Mouse (Mus musculus): ENCODE data around the gene Pfn5.
"Not testable (repeated sequence)": the region's sequence is repeated elsewhere in the genome, so short reads cannot be mapped to it uniquely, and the experiment has no call there.

The Pfn5 gene

DNA sequence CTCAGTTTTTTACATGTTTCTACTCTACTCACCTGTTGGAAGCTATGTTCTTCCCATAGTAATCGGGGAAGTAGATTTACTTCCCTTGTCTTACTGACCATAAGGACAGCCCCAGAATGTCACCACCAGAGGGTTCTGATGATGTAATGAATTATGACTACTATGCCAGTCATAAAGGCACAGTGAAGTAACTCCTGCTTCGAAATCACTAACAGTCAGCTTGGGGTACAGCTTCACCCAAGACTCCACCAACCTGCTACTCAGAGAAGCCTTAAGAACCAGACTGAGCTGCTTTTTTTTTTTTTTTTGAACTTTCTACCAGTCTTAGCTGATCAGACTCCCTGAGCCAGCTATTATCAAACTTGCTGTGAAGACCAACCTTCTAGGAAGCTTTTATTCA lies at the start of gene Pfn5, which contains the start of gene Asb12:
Pfn5 (plus strand) TSS at position 218 of the 400 bp plus-strand sequence.
Asb12 (minus strand) TSS at position 101 of the 400 bp plus-strand sequence.
- in situ Hi-C loops (cut with MseI, MboI): no loop called here

DNA sequence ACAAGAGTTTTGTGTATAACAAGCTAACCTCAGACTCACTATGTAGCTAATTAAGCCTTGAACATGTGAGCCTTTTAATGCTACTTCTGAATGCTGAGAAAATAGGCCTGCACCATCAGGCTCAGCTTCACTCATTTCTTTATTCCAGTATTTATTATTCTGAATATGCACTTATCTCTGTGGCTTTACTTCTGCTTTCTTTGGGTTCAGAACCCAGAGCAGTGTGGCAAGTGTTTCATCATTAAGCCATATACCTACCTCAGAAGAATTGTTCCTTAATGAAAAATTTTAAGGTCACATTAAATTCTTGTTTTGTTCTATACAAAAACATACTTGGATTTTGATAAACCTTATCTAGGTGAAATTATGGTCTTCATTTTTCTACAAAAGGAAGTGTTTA lies 34.0 kb upstream of the Pfn5 start:
- in situ Hi-C loops (cut with MseI, MboI): no loop called here

DNA sequence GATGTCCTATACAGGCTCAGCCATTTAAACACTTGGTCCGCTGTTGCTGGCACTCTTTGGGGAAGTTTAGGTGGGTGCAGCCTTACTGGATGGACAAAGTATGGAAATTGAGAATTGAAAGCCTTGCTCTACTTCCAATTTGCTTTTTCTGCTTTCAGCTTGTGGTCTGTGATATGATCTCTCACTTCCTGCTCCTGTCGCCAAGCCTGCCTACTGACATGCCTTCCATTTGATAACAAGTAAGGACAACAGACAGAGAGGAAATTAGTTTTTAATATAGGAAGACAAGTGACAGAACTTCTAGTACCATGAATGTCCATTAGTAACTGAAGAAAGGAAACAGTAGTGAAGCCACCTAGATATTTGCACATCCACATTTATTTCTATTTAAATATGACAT lies 32.7 kb upstream of the Pfn5 start:
- in situ Hi-C loops (cut with MseI, MboI): no loop called here

DNA sequence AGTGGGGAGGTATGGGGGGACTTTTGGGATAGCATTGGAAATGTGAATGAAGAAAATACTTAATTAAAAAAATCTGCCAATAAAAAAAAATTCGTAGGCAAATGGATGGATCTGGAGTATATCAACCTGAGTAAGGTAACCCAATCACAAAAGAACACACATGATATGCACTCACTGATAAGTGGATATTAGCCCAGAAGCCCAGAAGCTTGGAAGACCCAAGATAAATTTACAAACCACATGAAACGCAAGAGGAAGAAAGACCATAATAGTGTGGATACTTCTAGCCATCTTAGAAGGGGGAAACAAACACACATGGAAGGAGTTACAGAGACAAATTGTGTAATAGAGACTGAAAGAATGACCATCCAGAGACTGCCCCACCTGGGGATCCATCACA lies 22.4 kb upstream of the Pfn5 start:
- in situ Hi-C loops (cut with MseI, MboI): not testable (repeated sequence)

DNA sequence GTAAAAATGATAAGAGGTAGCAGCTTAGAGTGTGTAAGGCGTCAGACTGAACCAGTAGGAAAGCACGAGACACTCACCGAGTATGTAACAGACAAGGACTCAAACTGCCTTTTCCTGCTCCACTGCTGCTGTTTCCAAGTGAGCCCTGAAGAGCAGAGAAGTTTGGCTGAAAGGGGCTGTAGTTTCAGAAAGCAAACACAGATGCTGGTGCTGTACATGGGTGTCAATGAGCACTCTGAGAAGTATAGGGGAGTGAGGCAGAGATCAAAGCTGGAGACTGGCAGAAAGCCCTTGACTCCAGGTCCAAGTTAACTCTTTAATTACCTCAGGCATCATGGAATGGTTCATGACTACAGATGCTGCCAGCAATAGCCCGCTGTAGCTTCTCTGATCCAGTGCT lies 3.6 kb upstream of the Pfn5 start:
- in situ Hi-C loops (cut with MseI, MboI): no loop called here

DNA sequence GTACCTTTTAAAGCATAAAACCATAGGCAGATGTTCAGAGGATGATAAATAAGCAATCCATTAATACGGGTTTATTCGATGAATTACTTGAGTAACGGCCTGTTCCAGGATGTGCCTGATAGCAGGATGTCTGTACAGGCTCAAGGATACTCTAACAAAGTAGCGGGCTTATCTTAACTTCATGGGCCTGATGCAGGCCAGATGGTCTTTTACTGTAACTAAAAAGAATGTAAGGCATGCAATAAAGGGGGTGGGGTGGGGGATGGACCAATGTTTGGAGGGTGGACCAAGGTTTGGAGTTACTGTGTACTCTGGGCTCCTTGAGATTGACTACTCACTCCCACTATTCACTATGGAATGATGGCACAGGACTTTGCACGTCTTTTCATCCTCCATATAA lies 42.7 kb downstream of the Pfn5 start:
- in situ Hi-C loops (cut with MseI, MboI): no loop called here
